Comparison of ENCODE assay signal across 8 mouse cellular contexts in genomic region chr8:11419232-11419631, GRCm38 (mm10). TPM values are rescaled to one million over a fixed set of nuclear protein-coding genes. Genes with fewer than 3 reads are reported as not detected.
DNase-seq lines count a peak whose midpoint lies in the region; ATAC-seq and TF ChIP-seq lines count a peak whose summit lies in the region.

No protein-coding gene starts in this region.

- no peak overlapping the region for H3K4me2 ChIP-seq in intestine, embryonic 15.5 days (replicated peaks)

- H3K4me3 ChIP-seq in kidney, adult 2 months (ENCODE audit: insufficient read depth, low read depth, low read length) = no peak overlapping the region
- no peak overlapping the region for H3K4me3 ChIP-seq in intestine, embryonic 15.5 days (replicated peaks)

- H3K4me1 ChIP-seq in kidney, adult 2 months (ENCODE audit: control insufficient read depth, insufficient read depth, low read length) = no peaks in the 10 kb centered on the region
- H3K4me1 ChIP-seq in intestine, embryonic 15.5 days (replicated peaks) = no peaks in the 10 kb centered on the region

- no peaks in the 10 kb centered on the region for H3K36me3 ChIP-seq in kidney, adult 2 months (ENCODE audit: control insufficient read depth, insufficient read depth, low read length)
- H3K36me3 ChIP-seq in intestine, embryonic 15.5 days = no peaks in the 10 kb centered on the region; the same call in 1 of the 2 replicates

- no peaks in the 10 kb centered on the region for H3K9me3 ChIP-seq in intestine, embryonic 15.5 days

- no peak for TF ChIP-seq POLR2A in kidney, adult 2 months (IDR thresholded peaks at IDR 0.05; ENCODE audit: low read depth, low read length)

- no peak for TF ChIP-seq CTCF in kidney, adult 2 months (conservative IDR thresholded peaks at IDR 0.05; ENCODE audit: insufficient read depth, insufficient read length, low read depth, low read length)

- DNase-seq in kidney, adult 2 months = peak; percentile 44
- no peak for DNase-seq in kidney, postnatal 25 days
- DNase-seq in adrenal gland, postnatal 14 days = peak; percentile 86
- peak; percentile 68 to 82 for DNase-seq in frontal cortex, adult 2 months (ENCODE audit: extremely low spot score in 1 of 2, low spot score in 1 of 2)
- DNase-seq in lung, postnatal 25 days (ENCODE audit: low spot score) = peak; percentile 36
- DNase-seq in thymus, postnatal 25 days = no peak
- DNase-seq in T-cell, adult 2 months (ENCODE audit: low spot score) = no peak

- H3K27me3 ChIP-seq in kidney, adult 2 months (replicated peaks; ENCODE audit: control insufficient read depth, insufficient read depth, low read length) = no peaks in the 10 kb centered on the region
- no peaks in the 10 kb centered on the region for H3K27me3 ChIP-seq in intestine, embryonic 15.5 days (replicated peaks)

- ATAC-seq in intestine, embryonic 15.5 days = peak; percentile 23; the same call in 1 of the 2 replicates

- H3K27ac ChIP-seq in kidney, adult 2 months (ENCODE audit: insufficient read depth, low read depth, low read length) = no peak overlapping the region
- no peak overlapping the region for H3K27ac ChIP-seq in intestine, embryonic 15.5 days

- no peak overlapping the region for H3K9ac ChIP-seq in intestine, embryonic 15.5 days

- WGBS in kidney, adult 2 months = 41% methylated on average over 6 of the region's 6 CpGs
- 37% methylated on average over 6 of the region's 6 CpGs for WGBS in intestine, embryonic 15.5 days

RNA-seq across cellular contexts. Expression of gene Rab20, which starts 59.3 kb away (rescaled TPM):
- 74.5 and 76.5 TPM in 2 replicates for polyA plus RNA-seq in kidney, adult 2 months (2012; rRNA removed)
- total RNA-seq in adrenal gland, postnatal 14 days (2021) = 6.3 and 6.9 TPM in 2 replicates
- polyA plus RNA-seq in frontal cortex, adult 2 months (2012; rRNA removed) = 2.0 TPM in 2 replicates
- polyA plus RNA-seq in intestine, embryonic 15.5 days (2015; fragmentation: Nextera tagmentation; extraction: Ambion mirVana) = 14.8 and 16.5 TPM in 2 replicates

Comparison
In these comparisons a context has a peak if more than half of its experiments do, and no peak if none do; other contexts are left out.
1. DNase-seq: peak in kidney, adult 2 months (single experiment), adrenal gland, postnatal 14 days (single experiment), frontal cortex, adult 2 months (2 of 2) and lung, postnatal 25 days (single experiment); none in kidney, postnatal 25 days (0 of 2), thymus, postnatal 25 days (single experiment) and T-cell, adult 2 months (single experiment).